Mouse (Mus musculus) testis, postnatal 10 days (tissue): ENCODE data around the gene Cttnbp2nl.

Experiments
- DNase-seq: peaks from one replicate; pipeline ENCODE4 v3.0.0; 2021; ENCODE audit warnings: low spot score

Cttnbp2nl gene

GRCm38 (mm10) chr3:105058627-105059513 lies 5.9 kb upstream of the Cttnbp2nl start:
- DNase-seq, result peak; percentile 82

- no peak for DNase-seq
These were observed 2.7 kb upstream of the Cttnbp2nl start for GRCm38 (mm10) chr3:105055666-105056065.

GRCm38 (mm10) chr3:105054952-105055351 lies 2.0 kb upstream of the Cttnbp2nl start:
- DNase-seq, result no peak

- DNase-seq, result no peak
These were observed 704 bp upstream of the Cttnbp2nl start for GRCm38 (mm10) chr3:105053698-105054001.

GRCm38 (mm10) chr3:105052171-105052936 lies 592 bp downstream of the Cttnbp2nl start:
- DNase-seq, result no peak

- DNase-seq, result no peak
These were observed 1.8 kb downstream of the Cttnbp2nl start for GRCm38 (mm10) chr3:105051103-105051502.

- no peak for DNase-seq
These were observed 3.1 kb downstream of the Cttnbp2nl start for GRCm38 (mm10) chr3:105049848-105050247.

- no peak for DNase-seq
These were observed 5.3 kb downstream of the Cttnbp2nl start for GRCm38 (mm10) chr3:105047616-105048015.

GRCm38 (mm10) chr3:105046870-105047269 lies 6.1 kb downstream of the Cttnbp2nl start:
- no peak for DNase-seq

GRCm38 (mm10) chr3:105043746-105044145 lies 9.2 kb downstream of the Cttnbp2nl start:
- DNase-seq, result no peak

- no peak for DNase-seq
These were observed 11.8 kb downstream of the Cttnbp2nl start for GRCm38 (mm10) chr3:105040983-105041625.

GRCm38 (mm10) chr3:105040002-105040401 lies 12.9 kb downstream of the Cttnbp2nl start:
- DNase-seq, result no peak

- DNase-seq, result no peak
These were observed 15.6 kb downstream of the Cttnbp2nl start for GRCm38 (mm10) chr3:105037240-105037770.

GRCm38 (mm10) chr3:105036281-105036847 lies 16.6 kb downstream of the Cttnbp2nl start:
- no peak for DNase-seq

- DNase-seq, result no peak
These were observed 29.5 kb downstream of the Cttnbp2nl start for GRCm38 (mm10) chr3:105023371-105024005.

GRCm38 (mm10) chr3:105019826-105020692 lies 32.9 kb downstream of the Cttnbp2nl start:
- DNase-seq, result no peak

- DNase-seq, result no peak
These were observed 34.2 kb downstream of the Cttnbp2nl start for GRCm38 (mm10) chr3:105018783-105019105.

- no peak for DNase-seq
These were observed 34.7 kb downstream of the Cttnbp2nl start for GRCm38 (mm10) chr3:105018085-105018782.

- DNase-seq, result no peak
These were observed 35.6 kb downstream of the Cttnbp2nl start for GRCm38 (mm10) chr3:105017314-105017713.

GRCm38 (mm10) chr3:105016204-105016603 lies 36.7 kb downstream of the Cttnbp2nl start:
- DNase-seq, result no peak
